Mouse (Mus musculus) regulatory T cell (primary cell): ENCODE measurements around the gene Gm16503.
"Not testable (repeated sequence)": the region's sequence is repeated elsewhere in the genome, so short reads cannot be mapped to it uniquely, and the experiment has no call there.

Experiments
- in situ Hi-C: fragments of 300-600 bp; cut with MboI, MseI; formaldehyde crosslinking; loops from one replicate; pipeline ENCODE4 v1.15.1; 2025; ENCODE audit warnings: high pct_unique_total_duplicates

The Gm16503 gene

DNA sequence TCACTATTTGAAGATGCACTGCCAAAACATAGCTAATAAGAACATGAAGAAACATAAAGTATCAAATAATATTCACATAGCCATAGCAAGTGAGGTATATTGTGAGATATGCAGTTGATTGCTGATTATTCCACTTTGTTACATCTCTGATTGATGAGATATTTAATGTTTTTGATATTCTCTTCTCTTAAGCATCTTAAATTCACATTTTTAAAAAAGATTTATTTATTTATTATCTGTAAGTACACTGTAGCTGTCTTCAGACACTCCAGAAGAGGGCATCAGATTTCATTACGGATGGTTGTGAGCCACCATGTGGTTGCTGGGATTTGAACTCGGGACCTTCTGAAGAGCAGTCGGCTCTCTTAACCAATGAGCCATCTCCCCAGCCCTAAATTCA, at the start of gene Gm16503:
TSS of gene Gm16503 (plus strand) at position 301 of the 400 bp plus-strand sequence.
- in situ Hi-C loops: not testable (repeated sequence)

DNA sequence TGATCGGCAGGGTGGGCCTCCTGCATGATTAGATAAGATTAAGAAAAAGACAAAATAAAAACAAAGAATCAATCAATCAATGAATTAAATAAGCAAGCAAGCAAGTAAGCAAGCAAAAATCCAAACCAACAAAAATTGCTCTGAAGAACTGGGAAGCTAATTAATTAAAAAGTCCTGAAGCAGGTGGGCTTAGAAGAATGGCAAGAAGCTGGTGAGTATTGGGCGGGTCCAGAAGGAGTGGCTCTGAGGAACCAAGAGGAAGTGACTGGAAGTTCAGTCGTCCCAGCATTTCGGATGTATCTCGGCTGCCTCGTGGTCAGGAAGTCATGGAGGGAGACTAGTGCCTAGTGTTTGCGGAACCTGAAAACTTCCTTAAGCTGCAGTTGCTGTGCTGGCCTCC, 47.9 kb upstream of the Gm16503 start, which contains the start of gene Zfp982:
TSS of gene Zfp982 (plus strand) at position 301 of the 400 bp plus-strand sequence.
- in situ Hi-C loops: not testable (repeated sequence)

DNA sequence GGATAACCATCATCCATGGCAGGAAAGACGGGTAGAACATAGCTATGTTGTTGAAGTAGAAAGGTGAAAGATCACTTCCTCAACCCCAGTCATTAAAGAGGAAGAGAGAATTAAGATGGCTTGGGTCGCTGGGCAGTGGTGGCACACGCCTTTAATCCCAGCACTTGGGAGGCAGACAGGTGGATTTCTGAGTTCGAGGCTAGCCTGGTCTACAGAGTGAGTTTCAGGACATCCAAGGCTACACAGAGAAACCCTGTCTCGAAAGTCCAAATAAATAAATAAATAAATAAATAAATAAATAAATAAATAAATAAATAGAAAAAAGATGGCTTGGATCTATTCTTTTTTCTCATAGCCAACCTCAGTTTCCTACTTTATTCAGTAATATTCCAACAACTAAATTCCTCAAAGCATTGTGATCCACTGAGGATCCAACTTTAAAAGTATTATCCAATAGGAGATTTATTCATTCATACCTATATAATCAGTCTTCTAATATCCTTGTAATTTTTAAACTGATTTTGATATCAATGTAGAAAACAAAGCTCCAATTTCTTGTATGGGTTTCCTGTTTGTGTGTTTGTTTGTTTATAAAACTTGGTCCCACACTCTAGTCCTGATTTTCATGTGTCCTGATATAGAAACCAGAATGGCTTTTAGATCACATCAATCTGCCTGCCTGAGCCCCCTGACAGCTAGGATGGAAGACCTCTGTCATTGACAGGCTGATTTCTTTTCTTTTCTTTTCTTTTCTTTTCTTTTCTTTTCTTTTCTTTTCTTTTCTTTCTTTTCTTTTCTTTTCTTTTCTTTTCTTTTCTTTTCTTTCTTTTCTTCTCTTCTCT, 41.0 kb upstream of the Gm16503 start:
- in situ Hi-C loops: loop anchor here (5.0 kb wide), 1 partner anchor 1972 kb away; no protein-coding TSS in a partner anchor

DNA sequence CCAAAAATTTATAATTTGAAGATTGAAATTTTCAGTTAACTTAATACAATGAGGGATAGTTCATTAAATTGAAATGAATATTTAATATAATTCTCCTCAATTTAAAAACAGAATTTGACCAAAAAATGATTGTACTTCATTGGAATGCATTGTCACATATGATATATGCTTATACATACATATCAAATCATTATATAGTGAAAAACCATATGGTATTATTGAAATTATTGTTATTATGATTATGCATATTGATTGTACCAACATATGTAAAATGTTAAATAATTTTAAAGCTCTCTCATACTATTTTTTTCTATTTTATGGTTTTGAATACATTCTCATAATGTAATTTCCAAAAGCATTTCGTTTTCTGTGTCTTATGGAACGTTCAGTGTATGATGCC, 30.8 kb upstream of the Gm16503 start:
- in situ Hi-C loops: loop anchor here (10.0 to 25.0 kb wide), 2 partner anchors 524 to 1647 kb away; partner anchors contain the start of gene Zfp986

DNA sequence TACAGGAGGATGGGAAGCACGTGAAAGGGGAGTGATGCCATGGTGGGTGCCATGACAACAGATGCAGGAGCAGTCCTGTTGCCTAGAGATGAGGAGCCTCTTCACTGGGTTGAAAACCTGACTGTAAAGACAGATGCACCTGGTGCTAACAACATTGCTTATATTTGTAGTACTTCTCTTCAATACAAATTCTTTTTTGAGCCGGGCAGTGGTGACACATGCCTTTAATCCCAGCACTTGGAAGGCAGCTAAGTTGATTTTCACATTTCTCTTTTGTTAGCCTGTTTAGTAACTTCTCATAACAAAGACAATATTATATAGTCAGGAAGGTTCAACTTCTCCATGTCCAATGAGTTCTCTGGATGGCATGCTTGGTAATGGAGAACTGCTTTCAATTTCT, 21.0 kb upstream of the Gm16503 start:
- in situ Hi-C loops: loop anchor here (5.0 to 25.0 kb wide), 5 partner anchors 68 to 1962 kb away; partner anchors contain the start of gene Zfp986

DNA sequence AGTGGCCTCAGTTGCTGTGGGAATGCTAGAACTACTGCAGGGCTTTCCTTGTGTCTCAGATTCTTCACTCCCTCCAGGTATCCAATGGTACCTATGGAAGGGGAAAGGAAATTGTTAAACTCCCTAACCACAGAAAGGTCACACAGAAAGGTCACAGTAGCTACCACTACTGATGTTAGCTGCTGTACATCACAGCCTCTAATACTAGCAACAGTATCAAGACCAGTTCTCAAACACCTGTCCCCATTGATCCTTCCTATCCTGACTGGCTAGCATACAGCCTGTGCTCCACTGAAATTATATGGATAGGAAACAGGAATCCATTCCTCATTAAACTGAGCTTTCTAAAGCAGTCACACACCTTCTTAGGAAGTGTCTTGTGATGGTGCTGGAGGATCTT, 19.9 kb upstream of the Gm16503 start:
- in situ Hi-C loops: loop anchor here (25.0 kb wide), 1 partner anchor 1658 kb away; the partner anchor contains the start of gene Zfp986

DNA sequence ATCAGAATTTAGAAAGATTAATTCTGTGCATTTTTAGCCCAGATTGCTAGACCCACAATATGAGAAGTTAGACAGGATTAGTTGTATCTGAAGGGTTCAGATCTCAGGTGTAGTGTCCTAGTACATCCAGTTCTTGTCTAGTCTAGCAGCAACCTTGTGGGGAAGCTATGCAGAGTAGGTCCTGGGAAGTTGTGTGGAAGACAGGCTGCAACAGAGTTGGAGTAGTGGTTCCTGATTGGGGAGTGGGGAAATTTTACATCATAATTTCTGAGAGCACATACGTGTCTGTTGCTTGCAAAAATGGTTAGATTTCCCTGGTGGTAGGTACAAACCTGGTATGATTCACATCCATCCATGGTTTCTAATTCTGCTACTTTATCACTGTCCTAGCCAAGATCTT, 14.9 kb upstream of the Gm16503 start:
- in situ Hi-C loops: no loop called here

DNA sequence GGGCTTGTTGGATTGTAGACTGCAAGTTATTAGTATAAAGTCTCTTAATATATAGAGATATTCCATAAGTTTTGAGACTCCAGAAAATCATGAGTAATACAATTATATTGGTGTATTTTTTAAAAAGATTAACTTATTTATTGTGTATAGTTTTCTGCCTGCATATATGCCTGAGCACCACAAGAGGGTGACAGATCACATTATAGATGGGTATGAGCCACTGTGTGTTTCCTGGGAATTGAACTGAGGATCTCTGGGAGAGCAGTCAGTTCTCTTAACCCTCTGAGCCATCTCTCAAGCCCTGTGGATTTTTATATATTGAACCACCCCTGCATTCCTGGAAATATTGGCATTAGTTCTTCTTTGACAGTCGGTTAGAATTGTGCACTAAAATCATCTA, 9.7 kb upstream of the Gm16503 start:
- in situ Hi-C loops: no loop called here

DNA sequence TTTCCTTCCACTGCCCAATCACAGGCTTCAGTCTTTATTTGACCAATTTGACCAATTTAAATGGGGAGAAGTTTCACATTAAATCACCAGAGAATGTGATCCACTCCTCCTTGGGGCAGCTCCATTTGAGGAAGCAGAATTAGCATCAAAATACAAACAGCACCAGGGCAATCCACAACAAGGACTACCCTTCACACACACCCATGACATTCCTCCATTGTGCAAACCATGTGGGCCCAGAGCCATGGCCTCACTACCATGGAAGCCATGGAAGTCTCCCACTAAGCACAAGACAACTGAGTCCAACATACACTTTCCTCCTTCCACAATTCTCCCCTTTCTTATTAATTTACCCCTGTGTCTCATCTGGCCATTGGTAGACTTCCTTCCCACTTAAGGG, 4.1 kb upstream of the Gm16503 start:
- in situ Hi-C loops: not testable (repeated sequence)

DNA sequence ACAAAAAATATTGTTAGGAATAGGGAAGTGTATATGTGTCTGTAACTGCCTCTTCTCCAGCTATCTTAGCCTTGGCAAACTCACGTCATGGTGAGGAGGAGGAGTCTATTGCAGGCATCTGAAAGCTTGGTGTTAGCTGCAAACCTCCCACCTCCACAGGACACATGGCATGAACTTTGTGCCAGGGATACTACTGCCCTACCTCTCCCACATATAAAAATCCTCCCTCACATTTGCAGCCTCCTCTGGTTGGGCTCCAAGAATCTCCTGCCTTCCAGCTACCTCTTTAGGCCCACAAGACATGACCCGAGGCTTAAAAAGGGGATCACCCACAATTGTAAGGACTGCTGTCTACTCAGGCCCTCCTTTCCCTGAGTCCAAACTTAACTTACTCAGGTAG, 2.3 kb upstream of the Gm16503 start:
- in situ Hi-C loops: no loop called here

DNA sequence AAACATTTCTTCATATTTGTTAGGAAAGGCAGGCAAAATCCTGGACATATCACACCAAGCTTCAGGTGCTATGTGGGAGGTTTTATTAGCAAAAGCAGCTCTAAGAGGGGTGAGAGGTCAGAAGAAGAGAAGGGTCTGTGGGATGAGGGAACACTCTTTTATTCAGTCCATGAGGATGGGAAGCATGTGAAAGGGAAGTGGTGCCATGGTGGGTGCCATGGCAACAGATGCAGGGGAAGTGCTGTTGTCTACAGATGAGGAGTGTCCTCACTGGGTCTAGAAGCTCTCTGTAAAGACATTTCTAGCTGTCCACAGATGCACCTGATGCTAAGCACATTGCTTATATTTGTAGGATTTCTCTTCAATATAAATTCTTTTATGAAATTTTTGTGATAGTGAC, 1.1 kb downstream of the Gm16503 start:
- in situ Hi-C loops: no loop called here

DNA sequence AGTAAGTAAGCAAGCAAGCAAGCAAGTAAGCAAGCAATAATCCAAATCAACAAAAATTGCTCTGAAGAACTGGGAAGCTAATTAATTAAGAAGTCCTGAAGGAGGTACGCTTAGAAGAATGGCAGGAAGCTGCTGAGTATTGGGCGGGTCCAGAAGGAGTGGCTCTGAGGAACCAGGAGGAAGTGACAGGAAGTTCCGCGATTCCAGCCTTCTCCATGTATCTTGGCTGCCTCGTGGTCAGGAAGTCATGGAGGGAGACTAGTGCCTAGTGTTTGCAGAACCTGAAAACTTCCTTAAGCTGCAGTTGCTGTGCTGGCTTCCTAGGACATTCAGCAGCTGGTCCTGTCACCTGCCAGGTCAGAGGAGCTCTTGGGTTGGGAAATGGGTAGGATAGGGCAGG, 13.1 kb downstream of the Gm16503 start, which contains the start of gene Zfp985:
TSS of gene Zfp985 (plus strand) at position 207 of the 400 bp plus-strand sequence.
- in situ Hi-C loops: loop anchor here (25.0 kb wide), 1 partner anchor 741 kb away; no protein-coding TSS in a partner anchor

DNA sequence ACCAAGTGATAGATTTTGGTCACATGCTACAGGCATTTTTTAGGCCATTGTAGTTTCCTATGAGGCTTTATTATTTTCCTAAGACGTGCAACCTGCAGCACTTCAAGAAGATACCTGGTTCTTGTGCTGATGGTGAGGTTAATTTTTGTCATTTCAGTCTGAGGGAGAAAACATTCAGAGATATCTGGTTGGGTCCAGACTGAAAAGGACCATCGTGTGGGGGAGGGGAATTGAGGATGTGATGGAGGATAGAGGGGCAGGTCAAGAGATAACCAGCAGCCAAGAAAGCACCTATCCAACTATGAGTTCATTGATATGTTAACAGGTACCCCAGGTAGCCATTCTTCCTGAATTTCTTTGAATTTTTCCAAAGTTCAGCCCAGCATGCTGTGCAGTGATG, 14.3 kb downstream of the Gm16503 start:
- in situ Hi-C loops: loop anchor here (25.0 kb wide), 1 partner anchor 742 kb away; no protein-coding TSS in a partner anchor

DNA sequence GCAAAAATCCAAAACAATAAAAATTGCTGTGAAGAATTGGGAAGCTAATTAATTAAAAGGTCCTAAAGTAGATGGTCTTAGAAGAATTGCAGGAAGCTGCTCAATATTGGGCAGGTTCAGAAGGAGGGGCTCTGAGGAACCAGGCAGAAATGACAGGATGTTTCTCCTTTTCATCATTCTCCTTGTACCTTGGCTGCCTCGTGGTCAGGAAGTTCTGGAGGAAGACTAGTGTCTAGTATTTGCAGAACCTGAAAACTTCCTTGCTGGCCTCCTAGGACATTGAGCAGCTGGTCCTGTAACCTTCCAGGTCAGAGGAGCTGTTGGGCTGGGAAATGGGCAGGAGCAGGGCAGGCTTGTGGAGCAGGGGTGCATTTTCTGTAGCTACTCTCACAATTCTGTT, 16.9 kb downstream of the Gm16503 start:
- in situ Hi-C loops: loop anchor here (25.0 kb wide), 1 partner anchor 745 kb away; no protein-coding TSS in a partner anchor

DNA sequence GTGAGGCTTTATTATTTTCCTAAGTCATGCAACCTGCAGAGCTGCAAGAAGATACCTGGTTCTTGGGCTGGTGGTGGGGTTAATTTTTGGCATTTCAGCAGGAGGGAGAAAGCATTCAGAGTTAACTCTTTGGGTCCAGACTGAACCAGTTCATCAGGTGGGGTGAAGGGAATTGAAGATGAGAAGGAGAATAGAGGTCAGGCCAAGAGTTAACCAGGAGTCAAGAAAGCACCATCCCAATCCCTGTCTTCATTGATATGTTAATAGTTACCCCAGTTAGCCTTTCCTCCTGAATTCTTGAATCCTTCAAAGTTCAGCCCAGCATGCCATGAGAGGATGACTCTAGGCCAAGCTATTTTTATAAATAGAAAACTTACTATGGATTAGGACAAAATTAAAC, 18.0 kb downstream of the Gm16503 start:
- in situ Hi-C loops: loop anchor here (25.0 kb wide), 1 partner anchor 746 kb away; no protein-coding TSS in a partner anchor

DNA sequence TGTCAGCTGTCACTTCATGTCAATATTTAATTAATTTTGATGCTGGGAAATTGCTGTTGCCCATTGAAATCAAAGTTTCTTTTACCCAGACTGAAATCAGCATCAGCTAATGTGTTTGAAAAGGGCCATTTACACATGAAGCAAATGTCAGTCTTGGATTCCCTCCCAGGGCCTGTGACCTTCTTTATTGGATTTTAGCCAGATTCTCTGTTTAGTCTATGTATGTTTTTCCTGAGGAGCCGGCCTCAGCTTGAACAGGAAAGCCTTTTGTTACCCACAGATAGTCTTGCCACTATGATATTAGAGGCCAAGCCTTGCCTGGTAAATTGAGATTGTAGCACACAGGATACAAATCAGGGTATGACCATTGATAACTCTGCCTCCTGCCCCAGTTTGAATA, 19.1 kb downstream of the Gm16503 start:
- in situ Hi-C loops: loop anchor here (25.0 kb wide), 1 partner anchor 747 kb away; no protein-coding TSS in a partner anchor

DNA sequence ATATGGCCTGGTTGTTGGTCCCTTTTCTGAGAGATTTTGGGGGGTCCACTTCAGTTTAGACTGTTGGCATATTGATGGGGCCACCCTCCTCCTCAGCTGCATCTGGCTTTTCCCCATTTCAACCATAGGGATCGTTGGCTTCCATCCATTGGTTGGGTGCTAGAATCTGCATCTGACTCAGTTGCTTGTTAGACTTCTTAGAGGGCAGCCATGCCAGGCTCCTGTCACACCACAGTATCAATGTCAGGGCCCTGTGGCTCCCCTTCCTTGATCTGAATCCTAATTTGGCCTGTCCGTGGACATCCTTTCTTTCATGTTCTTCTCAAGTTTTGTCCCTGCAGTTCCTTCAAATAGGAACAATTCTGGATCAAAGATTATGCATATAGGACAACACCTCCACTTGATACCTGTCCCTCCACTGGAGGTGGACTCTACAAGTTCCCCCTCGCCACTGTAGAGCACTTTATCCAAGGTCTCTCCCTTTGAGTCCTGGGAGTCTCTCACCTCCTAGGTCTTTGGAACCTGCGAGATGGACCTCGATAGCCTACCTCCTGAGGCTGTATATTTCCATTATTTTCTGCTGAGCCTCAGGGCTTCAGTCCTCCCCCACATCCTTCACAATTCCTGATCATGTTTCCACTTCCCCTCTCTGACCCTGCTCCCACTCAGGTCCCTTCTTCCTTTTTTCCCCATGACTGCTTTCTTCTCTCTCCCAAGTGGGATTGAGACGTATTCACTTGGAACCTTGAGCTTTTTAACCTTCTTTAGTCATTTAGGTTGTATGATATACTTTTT, 25.6 kb downstream of the Gm16503 start:
- in situ Hi-C loops: loop anchor here (5.0 to 25.0 kb wide), 3 partner anchors 252 to 1688 kb away; no protein-coding TSS in a partner anchor

DNA sequence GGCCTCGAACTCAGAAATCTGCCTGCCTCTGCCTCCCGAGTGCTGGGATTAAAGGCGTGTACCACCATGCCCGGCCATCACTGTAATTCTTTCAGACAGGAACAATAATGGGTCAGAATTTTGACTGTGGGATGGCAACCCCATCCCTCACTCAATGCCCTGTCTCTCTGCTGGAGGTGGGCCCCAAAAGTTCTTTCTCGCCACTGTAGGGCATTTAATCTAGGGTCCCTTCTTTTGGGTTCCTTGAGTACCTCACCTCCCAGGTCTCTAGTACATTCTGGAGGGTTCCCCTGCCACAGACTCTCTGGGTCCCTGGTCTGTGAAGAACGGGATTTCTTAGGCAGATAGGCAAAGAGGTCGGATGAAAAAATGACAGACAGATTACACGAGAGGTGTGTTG, 31.1 kb downstream of the Gm16503 start:
- in situ Hi-C loops: loop anchor here (25.0 kb wide), 1 partner anchor 759 kb away; no protein-coding TSS in a partner anchor

DNA sequence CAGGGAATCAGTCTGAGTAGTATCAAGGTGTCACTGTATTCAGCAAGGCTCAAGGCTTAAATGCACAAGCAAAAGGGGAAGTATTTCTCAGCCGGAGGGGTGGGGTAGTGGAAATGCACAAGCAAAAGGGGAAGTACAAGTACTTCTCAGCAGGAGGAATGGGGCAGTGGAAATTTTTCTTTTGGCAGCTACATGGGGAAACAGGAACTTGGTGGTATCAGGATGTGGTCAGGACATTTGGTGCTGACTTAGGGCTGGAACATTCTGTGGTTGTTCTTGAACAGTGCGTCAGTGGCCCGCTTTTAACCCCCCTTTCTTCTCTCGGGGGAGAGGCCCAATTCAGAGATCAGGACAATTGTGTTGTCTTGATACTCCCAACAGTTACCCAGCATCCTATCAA, 39.4 kb downstream of the Gm16503 start:
- in situ Hi-C loops: not testable (repeated sequence)

DNA sequence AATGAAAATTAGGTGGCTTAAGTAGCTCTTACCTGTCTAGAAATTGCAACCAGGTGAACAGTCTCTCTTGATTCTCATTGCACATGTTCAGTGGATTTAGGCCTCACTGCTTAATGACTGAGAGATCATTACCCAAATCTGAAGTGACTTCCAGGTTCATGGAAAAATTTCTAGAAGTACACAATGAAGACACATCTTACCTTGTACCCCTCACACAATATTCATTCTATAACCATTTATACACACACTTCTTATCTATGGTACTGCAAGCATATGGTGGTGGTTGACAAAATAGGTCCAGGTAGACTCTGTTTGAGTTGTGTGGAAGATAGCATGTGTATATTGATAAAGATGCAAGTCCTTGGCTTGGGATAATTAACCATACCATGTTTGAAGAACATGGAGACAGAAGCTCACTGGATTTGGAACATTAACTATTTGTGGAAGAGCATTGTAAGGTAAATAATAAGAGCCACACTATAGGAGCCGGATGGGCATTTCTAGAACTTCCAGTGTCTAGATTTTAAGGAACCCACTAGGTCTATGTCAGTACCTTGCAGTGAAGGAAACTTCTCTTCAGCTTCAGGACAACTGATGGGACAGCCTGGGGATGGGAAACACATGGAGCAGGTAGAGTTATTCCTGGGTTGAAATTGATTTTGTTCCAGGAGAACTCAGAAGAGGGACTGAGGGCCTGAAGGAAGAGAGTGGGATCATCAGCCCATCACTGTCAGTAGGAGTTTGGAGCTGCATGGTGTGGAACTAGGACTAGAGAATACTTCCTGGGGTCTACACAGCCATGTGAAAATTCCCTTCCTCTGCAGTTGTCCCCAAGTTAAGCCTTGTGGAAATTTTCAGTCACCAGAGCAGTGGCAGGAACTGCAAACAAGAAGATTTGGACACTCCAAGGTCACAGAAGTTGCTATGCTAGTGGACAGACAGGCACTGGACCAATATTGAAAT, 46.8 kb downstream of the Gm16503 start:
- in situ Hi-C loops: loop anchor here (5.0 kb wide), 2 partner anchors 69 to 249 kb away; no protein-coding TSS in a partner anchor
